Mouse (Mus musculus): ENCODE data around the gene D630045J12Rik. TPM values are rescaled to one million over a fixed set of nuclear protein-coding genes. Genes with fewer than 3 reads are reported as not detected.

D630045J12Rik gene
- polyA plus RNA-seq, 1 experiment from 2014 or later: 16.9 TPM

DNA sequence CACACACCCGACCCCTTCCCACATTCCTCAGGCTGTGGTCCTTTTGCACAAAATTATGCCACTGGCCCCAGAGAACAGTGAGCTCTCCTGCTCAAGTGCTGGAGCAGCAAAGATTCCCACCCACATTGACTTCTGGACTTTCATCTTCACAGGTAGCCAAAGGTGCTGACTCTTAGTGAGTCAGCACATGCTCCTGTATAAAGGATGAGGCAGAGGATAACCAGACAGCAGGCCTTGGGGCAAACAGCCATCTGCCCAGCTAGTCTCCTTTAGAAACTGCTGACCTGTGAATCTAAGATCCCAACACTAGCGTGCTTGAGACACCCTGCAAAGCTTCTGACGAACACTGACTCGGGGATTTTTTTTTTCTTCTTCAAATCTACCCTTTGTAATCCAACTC, 15.4 kb downstream of the D630045J12Rik start:
- Histone ChIP-seq H3K27ac (replicated peaks) (no peak overlapping the region), H3K4me3 (no peak overlapping the region), H3K4me1 (replicated peaks) (peaks cover 21% of the 10 kb centered on the region), H3K27me3 (no peaks in the 10 kb centered on the region), H3K36me3 (no peaks in the 10 kb centered on the region), H3K9me3 (no peaks in the 10 kb centered on the region), H3K4me2 (no peak overlapping the region), H3K9ac (no peak overlapping the region)
- ATAC-seq (ENCODE audit: low FRiP score, low read depth): no peak
- 79% methylated on average over 4 of the region's 4 CpGs for WGBS

DNA sequence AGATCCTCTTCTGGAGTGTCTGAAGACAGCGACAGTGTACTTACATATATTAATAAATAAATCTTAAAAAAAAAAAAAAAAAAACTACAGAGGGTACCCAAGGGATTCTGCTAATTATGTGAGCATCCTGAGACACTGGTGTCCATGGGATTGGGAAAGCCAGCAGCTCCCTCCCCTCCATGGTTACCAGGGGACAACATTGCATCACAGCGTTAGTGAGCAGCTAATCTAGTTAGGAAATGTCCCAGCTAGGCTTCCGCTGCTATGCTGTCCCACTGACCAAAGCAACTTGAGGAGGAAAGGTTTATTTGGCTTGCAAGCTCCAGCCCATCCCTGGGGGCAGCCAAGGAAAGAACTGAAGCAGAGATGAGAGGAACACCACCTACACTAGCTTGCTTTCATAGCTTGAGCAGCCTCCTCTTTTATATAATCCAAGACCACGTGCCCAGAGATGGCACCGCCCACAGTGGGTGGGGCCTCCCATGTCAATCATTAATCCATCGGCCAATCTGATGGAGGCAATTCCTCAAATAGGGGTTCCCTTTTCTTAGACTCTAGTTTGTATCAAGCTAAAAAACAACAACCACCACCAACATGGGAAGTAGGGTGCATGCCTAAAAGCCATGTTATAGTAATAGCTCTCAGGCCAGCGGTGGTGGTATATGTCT, 17.7 kb downstream of the D630045J12Rik start:
- Histone ChIP-seq H3K36me3 (no peaks in the 10 kb centered on the region), H3K9ac (no peak overlapping the region), H3K27me3 (no peaks in the 10 kb centered on the region), H3K4me1 (replicated peaks) (peaks cover 20% of the 10 kb centered on the region), H3K27ac (replicated peaks) (no peak overlapping the region), H3K9me3 (no peaks in the 10 kb centered on the region), H3K4me3 (no peak overlapping the region), H3K4me2 (no peak overlapping the region)
- ATAC-seq (ENCODE audit: low FRiP score, low read depth): no peak
- 82% methylated on average over 7 of the region's 7 CpGs for WGBS

DNA sequence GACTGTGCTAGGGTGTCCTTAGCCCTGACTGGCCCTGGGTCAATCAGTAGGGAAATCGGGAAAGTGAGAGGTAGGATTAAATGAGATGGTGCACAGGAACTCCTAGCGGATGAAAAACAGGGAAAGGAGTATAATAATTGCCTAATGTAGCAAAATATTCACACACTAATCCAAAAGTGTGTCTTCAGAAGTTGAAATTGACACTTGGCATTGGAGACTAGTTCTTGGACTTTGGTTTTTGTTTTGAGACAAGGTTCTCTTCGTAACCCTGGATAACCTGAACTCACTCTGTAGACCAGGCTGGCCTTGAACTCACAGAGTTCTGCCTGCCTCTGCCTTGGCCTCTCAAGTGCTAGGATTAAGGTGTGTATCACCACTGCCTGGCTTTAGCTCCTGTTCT, 20.0 kb downstream of the D630045J12Rik start:
- H3K9me3 ChIP-seq: no peaks in the 10 kb centered on the region
- no peak overlapping the region for H3K4me3 ChIP-seq
- peaks cover 16% of the 10 kb centered on the region for H3K4me1 ChIP-seq (replicated peaks)
- 95% methylated on average over 3 of the region's 3 CpGs for WGBS
- H3K27me3 ChIP-seq: no peaks in the 10 kb centered on the region
- no peak overlapping the region for H3K27ac ChIP-seq (replicated peaks)
- H3K36me3 ChIP-seq: no peaks in the 10 kb centered on the region
- no peak for ATAC-seq (ENCODE audit: low FRiP score, low read depth)
- no peak overlapping the region for H3K4me2 ChIP-seq
- no peak overlapping the region for H3K9ac ChIP-seq

DNA sequence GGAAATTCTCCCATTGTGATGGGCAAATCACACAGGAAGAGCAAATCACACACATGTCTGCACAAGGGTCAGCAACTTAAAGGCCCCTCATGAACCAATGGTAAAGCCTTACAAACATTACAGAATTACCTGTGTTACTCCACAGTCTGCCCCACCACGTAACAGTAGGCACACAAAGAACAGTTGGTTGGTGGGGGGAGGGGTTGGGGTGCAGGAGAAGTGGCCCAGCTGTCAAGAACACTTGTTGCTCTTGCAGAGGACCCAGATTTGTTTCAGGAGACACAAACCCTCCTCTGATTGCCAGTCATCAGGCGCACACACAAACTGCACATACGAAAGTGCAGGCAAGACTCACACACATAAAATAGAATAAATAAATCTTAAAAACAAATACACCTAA, 20.9 kb downstream of the D630045J12Rik start:
- 70% methylated on average over 3 of the region's 3 CpGs for WGBS
- Histone ChIP-seq H3K4me3 (no peak overlapping the region), H3K4me2 (no peak overlapping the region), H3K27ac (replicated peaks) (no peak overlapping the region), H3K27me3 (no peaks in the 10 kb centered on the region), H3K9ac (no peak overlapping the region), H3K36me3 (no peaks in the 10 kb centered on the region), H3K9me3 (no peaks in the 10 kb centered on the region), H3K4me1 (replicated peaks) (peaks cover 16% of the 10 kb centered on the region)
- no peak for ATAC-seq (ENCODE audit: low FRiP score, low read depth)

DNA sequence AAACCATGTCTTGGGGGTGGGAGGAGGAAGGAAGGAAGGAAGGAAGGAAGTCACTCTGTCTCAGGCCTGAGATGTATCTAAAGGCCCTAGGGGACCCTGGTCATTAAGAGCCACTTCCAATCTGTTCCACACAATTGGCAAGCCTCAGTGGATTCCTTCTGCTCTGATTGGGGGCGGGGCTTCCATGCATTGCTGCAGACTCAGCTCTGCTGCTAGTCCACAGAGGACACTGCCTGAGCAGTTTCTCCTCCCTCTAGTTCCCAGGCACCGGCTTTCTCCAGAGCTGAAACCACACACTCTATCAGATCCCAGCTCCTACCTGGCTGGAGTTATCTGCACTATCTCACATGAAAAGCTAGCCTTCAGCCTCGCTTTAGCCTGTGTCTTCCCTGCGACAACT, 21.8 kb downstream of the D630045J12Rik start:
- ATAC-seq (ENCODE audit: low FRiP score, low read depth): 0 out of 2 replicates have a peak, but pooled peaks have one; percentile 36
- H3K9ac ChIP-seq: no peak overlapping the region
- H3K4me2 ChIP-seq: no peak overlapping the region
- H3K36me3 ChIP-seq: no peaks in the 10 kb centered on the region
- WGBS: 61% methylated on average over 4 of the region's 4 CpGs
- peaks cover 16% of the 10 kb centered on the region for H3K4me1 ChIP-seq (replicated peaks)
- no peaks in the 10 kb centered on the region for H3K9me3 ChIP-seq
- H3K27ac ChIP-seq (replicated peaks): peak overlapping the region; percentile 4; the same call in 1 of the 2 replicates
- no peaks in the 10 kb centered on the region for H3K27me3 ChIP-seq
- H3K4me3 ChIP-seq: no peak overlapping the region

DNA sequence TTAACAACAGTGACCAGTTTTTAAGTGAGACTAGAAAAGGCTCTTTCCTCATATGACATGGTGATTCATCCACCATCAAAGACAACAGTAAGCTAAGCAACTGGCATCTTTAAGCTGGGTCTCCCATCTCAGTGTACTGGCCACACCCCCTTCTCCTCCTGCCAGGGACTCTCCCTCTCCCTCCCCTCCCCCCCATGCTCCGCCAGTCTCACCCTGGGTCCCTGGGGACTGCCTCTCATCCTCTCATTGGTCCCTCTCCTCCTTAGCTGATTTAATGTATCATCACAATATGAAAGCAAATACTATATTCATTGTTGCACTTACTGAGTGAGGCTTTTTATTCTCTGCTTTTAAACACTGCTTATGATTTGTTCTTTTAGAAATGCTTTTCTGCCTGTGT, 29.7 kb downstream of the D630045J12Rik start:
- ATAC-seq (ENCODE audit: low FRiP score, low read depth): peak; percentile 36; the same call in 1 of the 2 replicates
- no peak overlapping the region for H3K4me2 ChIP-seq
- 18% methylated on average over 1 of the region's 1 CpGs for WGBS
- H3K9me3 ChIP-seq: no peaks in the 10 kb centered on the region
- no peaks in the 10 kb centered on the region for H3K27me3 ChIP-seq
- H3K4me3 ChIP-seq: no peak overlapping the region
- no peak overlapping the region for H3K9ac ChIP-seq
- H3K36me3 ChIP-seq: no peaks in the 10 kb centered on the region
- H3K27ac ChIP-seq (replicated peaks): peak overlapping the region; percentile 46
- H3K4me1 ChIP-seq (replicated peaks): peaks cover 21% of the 10 kb centered on the region

DNA sequence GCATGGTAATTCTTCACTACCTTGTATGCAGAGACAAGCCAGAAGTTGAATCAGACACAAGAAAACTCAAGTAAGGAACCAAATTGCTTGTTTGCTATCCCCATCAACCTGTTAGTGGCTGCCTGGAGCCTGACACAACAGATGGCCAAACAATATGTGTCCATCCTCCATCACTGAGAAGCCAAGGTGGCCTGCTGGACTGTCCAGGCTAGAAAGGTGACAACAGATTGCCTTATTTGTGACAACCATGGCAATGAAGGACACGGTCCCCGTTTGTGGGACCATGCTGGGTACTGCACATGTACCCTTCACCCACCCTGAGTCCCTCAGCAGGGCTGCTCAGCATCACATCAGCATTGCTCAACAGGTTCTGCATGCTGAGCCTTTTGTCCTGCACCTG, 34.5 kb downstream of the D630045J12Rik start:
- Histone ChIP-seq H3K9me3 (no peaks in the 10 kb centered on the region), H3K27me3 (no peaks in the 10 kb centered on the region), H3K4me2 (no peak overlapping the region), H3K9ac (no peak overlapping the region), H3K36me3 (no peaks in the 10 kb centered on the region), H3K4me3 (no peak overlapping the region), H3K27ac (replicated peaks) (no peak overlapping the region), H3K4me1 (replicated peaks) (peaks cover 19% of the 10 kb centered on the region)
- ATAC-seq (ENCODE audit: low FRiP score, low read depth): no peak
- 84% methylated on average over 2 of the region's 2 CpGs for WGBS

DNA sequence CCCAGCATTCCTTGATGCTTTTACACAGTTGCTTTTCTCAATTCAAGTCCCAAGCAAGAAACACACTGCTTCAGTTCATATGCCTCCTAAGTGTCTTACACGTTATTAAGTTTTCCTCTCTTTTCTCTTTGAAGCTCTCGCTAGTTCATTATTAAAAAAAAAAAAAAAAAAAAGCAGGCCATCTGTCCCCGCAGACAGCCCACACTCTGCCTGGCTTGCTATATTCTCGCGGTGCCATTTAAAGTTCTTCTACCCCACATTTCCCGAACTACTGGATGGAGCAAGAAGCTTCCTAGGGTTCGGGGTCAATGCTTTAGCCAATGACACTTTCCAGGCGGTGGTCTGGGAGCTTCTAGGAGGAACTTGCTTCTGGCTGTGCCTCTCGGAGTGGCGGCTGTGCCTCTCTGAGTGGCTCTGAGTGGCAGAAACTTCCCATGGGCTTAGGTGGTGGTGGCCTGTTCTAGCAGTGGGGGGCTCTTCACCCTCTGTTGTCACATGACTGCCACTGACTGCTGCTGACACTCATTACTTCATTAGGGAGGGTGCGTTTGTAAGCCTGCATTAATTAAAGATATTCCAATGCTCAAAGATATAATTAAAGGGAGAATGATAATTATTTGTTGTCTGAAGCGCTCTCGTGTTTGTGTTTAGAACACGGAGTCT, 38.2 kb downstream of the D630045J12Rik start:
- Histone ChIP-seq H3K9ac (no peak overlapping the region), H3K9me3 (no peaks in the 10 kb centered on the region), H3K4me1 (replicated peaks) (peaks cover 10% of the 10 kb centered on the region; the same call in 1 of the 2 replicates), H3K4me2 (no peak overlapping the region), H3K4me3 (no peak overlapping the region), H3K36me3 (0 out of 2 replicates have a peak, but pooled peaks cover 7% of the 10 kb centered on the region), H3K27ac (replicated peaks) (no peak overlapping the region), H3K27me3 (no peaks in the 10 kb centered on the region)
- 63% methylated on average over 14 of the region's 14 CpGs for WGBS
- ATAC-seq (ENCODE audit: low FRiP score, low read depth): no peak

DNA sequence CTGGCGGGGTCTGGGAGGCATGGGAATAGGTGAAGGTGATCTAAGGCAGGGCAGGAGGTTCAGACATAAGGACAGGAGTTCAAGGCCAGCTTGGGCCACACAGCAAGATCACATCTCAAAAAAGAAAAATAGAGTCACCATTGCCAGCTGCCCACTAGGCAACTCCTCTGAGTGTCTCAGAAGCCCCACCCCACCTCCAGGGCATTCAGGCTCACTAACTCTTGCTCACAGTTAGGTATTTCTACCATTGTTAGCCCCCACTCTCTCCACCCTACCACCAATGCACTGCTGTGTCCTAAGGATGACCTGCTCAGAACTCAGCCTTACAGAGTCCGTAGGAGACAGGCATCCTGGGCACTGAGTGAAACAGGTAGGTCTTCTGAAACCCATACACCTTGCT, 46.2 kb downstream of the D630045J12Rik start:
- Histone ChIP-seq H3K27ac (replicated peaks) (peak overlapping the region; percentile 47), H3K4me3 (no peak overlapping the region), H3K9me3 (no peaks in the 10 kb centered on the region), H3K4me2 (no peak overlapping the region), H3K9ac (no peak overlapping the region), H3K27me3 (no peaks in the 10 kb centered on the region), H3K36me3 (0 out of 2 replicates have a peak, but pooled peaks cover under 1% of the 10 kb centered on the region), H3K4me1 (replicated peaks) (peaks cover 29% of the 10 kb centered on the region)
- 63% methylated on average over 2 of the region's 2 CpGs for WGBS
- ATAC-seq (ENCODE audit: low FRiP score, low read depth): no peak

DNA sequence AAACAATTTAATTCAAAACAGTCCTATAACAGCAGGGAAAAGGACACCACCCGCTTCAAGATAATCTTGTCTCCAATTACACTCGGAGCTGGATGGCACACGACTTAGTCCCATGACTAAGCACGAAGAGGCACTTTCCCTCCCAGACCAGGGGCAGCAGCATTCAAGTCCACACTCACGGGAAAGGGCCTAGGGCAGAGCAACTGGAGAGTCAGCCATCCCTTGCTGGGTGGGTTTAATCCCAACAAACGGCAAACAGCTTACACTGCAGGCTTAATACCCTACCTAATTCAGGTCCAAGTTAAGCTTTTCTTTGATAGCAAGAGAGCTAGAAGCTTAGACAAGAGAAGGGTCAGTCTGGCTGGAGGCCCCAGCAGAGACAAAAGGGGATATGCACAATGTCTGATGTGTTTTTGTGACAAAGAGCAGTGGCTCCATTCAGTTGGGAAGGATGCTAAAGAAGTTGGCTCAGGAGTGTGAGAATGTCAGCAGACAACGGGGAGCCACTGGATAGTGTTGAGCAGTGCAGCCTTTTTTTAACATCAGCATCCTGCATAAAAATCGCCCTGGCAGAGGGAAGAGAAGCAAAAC, 46.8 kb downstream of the D630045J12Rik start:
- Histone ChIP-seq H3K27me3 (no peaks in the 10 kb centered on the region), H3K36me3 (no peaks in the 10 kb centered on the region), H3K9ac (no peak overlapping the region), H3K4me2 (no peak overlapping the region), H3K9me3 (no peaks in the 10 kb centered on the region), H3K4me3 (no peak overlapping the region), H3K27ac (replicated peaks) (peak overlapping the region; percentile 47), H3K4me1 (replicated peaks) (peaks cover 29% of the 10 kb centered on the region)
- ATAC-seq (ENCODE audit: low FRiP score, low read depth): peak; percentile 31
- 4% methylated on average over 8 of the region's 8 CpGs for WGBS

DNA sequence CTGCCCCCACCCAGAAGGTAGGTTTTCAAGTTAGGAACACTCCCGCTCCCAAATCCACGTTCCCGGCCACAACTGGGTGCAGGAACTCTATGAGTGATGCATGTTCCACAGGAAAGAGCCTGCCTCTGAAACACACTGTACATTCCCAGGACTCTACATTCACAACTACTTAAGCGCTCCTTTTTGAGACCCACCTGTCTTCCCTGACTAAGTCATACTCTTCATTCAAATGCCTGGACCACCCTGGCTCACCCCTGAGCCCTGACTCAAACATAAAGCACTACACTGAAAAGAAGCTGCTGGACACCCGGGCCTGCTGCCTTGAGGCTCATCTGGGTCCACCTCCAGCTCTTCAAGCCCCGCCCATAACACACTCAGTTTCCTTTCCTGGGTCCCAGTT, 48.4 kb downstream of the D630045J12Rik start:
- ATAC-seq (ENCODE audit: low FRiP score, low read depth): no peak
- Histone ChIP-seq H3K27me3 (no peaks in the 10 kb centered on the region), H3K36me3 (no peaks in the 10 kb centered on the region), H3K9ac (no peak overlapping the region), H3K27ac (replicated peaks) (no peak overlapping the region), H3K4me2 (no peak overlapping the region), H3K9me3 (no peaks in the 10 kb centered on the region), H3K4me3 (no peak overlapping the region), H3K4me1 (replicated peaks) (peaks cover 29% of the 10 kb centered on the region)
- WGBS: 87% methylated on average over 6 of the region's 6 CpGs

DNA sequence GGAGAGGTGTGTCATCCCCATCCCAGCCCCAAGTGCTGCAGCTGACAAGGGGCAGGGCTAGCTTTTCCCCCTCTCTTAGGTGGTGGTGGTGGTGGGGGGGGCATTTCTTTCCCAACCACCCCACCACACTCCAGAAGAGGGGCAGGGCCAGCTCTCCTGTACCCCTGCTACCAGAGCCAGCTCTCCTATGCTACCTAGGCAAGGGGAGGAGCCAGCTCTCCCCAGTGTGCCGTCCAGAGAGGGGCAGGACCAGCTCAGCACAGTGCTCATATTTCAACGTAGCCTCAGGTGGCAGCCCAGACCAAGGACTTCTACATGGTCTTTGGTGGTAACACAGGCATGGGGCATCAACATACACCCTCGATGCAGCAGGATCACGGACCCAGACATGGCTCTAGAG, 50.0 kb downstream of the D630045J12Rik start:
- no peaks in the 10 kb centered on the region for H3K9me3 ChIP-seq
- no peak overlapping the region for H3K4me3 ChIP-seq
- H3K9ac ChIP-seq: no peak overlapping the region
- peak; percentile 7; the same call in 1 of the 2 replicates for ATAC-seq (ENCODE audit: low FRiP score, low read depth)
- H3K4me1 ChIP-seq (replicated peaks): peaks cover 29% of the 10 kb centered on the region
- 65% methylated on average over 4 of the region's 4 CpGs for WGBS
- no peaks in the 10 kb centered on the region for H3K36me3 ChIP-seq
- H3K27me3 ChIP-seq: no peaks in the 10 kb centered on the region
- no peak overlapping the region for H3K4me2 ChIP-seq
- no peak overlapping the region for H3K27ac ChIP-seq (replicated peaks)
